Mouse (Mus musculus): ENCODE measurements around the gene Vmn1r25. TPM values are rescaled to one million over a fixed set of nuclear protein-coding genes. Genes with fewer than 3 reads are reported as not detected.
"Not testable (repeated sequence)": the region's sequence is repeated elsewhere in the genome, so short reads cannot be mapped to it uniquely, and the experiment has no call there.

Vmn1r25 gene
- not detected in 2 replicates for polyA plus RNA-seq (2014; fragmentation: Nextera tagmentation; extraction: Ambion mirVana)

DNA sequence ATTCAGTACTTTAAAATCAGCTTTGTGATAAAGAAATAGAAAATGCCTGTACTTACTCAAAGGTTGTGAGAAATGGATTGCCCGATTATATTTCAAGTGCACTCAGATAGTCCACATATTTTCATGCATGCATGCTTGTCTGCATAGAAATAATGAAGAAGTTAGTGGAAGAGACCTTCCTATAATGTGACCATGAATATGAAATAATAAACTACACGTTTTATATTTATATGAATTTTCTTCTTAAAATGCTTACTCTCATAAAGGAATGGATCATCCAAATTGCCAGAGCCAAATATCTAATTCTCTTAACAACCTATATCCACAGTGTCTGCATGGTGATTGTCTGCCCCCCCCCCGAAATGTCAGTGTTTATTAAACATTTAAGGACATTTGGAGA is at the start of gene Vmn1r25:
Gene Vmn1r25 (minus strand): TSS at position 101 of the 400 bp plus-strand sequence.
- Histone ChIP-seq H3K27me3 (ENCODE audit: control insufficient read depth, insufficient read depth, low read length) (no peaks in the 10 kb centered on the region), H3K36me3 (ENCODE audit: control insufficient read depth, insufficient read depth, low read length) (no peaks in the 10 kb centered on the region), H3K9ac (replicated peaks; ENCODE audit: low read depth, low read length) (no peak within 1 kb of the TSS), H3K27ac (ENCODE audit: low read depth, low read length) (no peak within 1 kb of the TSS), H3K9me3 (ENCODE audit: control insufficient read depth, low read length) (no peaks in the 10 kb centered on the region), H3K4me1 (ENCODE audit: control insufficient read depth, insufficient read depth, low read length) (no peaks in the 10 kb centered on the region), H3K4me3 (ENCODE audit: low read depth, low read length) (no peak within 1 kb of the TSS), H3K4me2 (ENCODE audit: low read depth, low read length) (no peak within 1 kb of the TSS)
- no peak for ATAC-seq (ENCODE audit: low read depth)
- WGBS, result 73% methylated on average over 3 of the region's 3 CpGs

DNA sequence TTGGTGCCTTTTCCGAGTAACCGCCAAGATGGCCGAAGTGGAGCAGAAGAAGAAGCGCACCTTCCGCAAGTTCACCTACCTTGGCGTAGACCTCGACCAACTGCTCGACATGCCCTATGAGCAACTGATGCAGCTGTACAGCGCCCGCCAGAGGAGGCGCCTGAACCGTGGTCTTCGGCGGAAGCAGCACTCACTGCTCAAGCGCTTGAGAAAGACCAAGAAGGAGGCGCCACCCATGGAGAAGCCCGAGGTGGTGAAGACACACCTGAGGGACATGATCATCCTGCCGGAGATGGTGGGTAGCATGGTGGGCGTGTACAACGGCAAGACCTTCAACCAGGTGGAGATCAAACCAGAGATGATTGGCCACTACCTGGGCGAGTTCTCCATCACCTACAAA is 36.9 kb upstream of the Vmn1r25 start:
- not testable (repeated sequence) for H3K9ac ChIP-seq (replicated peaks; ENCODE audit: low read depth, low read length); H3K9me3 ChIP-seq (ENCODE audit: control insufficient read depth, low read length); H3K27ac ChIP-seq (ENCODE audit: low read depth, low read length); H3K4me1 ChIP-seq (ENCODE audit: control insufficient read depth, insufficient read depth, low read length); H3K27me3 ChIP-seq (ENCODE audit: control insufficient read depth, insufficient read depth, low read length); H3K4me2 ChIP-seq (ENCODE audit: low read depth, low read length); H3K4me3 ChIP-seq (ENCODE audit: low read depth, low read length); ATAC-seq (ENCODE audit: low read depth); H3K36me3 ChIP-seq (ENCODE audit: control insufficient read depth, insufficient read depth, low read length)
- WGBS, result 92% methylated on average over 20 of the region's 21 CpGs

DNA sequence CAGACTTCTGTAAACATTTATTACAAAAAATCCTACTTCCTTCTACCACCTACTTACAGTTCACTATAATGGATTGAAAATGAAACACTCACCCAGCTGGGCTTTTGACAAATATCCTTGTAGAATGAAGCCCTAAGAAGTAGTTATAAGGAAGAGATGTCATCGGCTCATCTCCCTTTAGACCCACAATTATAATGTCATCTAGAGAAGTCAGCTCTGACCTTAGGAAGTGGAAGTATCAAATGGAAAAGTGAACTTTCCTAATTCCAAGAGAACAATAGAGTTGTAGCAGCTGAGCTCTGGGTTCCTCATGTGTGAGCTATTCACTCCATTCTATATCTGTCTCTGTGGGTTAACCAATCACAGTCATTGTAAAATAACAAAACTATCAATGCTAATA is 34.4 kb upstream of the Vmn1r25 start, which contains the start of gene Vmn1r26:
Gene Vmn1r26 (minus strand): TSS at position 101 of the 400 bp plus-strand sequence.
- Histone ChIP-seq H3K36me3 (ENCODE audit: control insufficient read depth, insufficient read depth, low read length) (no peaks in the 10 kb centered on the region), H3K9ac (replicated peaks; ENCODE audit: low read depth, low read length) (no peak within 1 kb of the TSS), H3K4me2 (ENCODE audit: low read depth, low read length) (no peak within 1 kb of the TSS), H3K9me3 (ENCODE audit: control insufficient read depth, low read length) (no peaks in the 10 kb centered on the region), H3K27me3 (ENCODE audit: control insufficient read depth, insufficient read depth, low read length) (no peaks in the 10 kb centered on the region), H3K4me1 (ENCODE audit: control insufficient read depth, insufficient read depth, low read length) (no peaks in the 10 kb centered on the region), H3K4me3 (ENCODE audit: low read depth, low read length) (no peak within 1 kb of the TSS), H3K27ac (ENCODE audit: low read depth, low read length) (no peak within 1 kb of the TSS)
- 96% methylated on average over 1 of the region's 1 CpGs for WGBS
- ATAC-seq (ENCODE audit: low read depth), result no peak

DNA sequence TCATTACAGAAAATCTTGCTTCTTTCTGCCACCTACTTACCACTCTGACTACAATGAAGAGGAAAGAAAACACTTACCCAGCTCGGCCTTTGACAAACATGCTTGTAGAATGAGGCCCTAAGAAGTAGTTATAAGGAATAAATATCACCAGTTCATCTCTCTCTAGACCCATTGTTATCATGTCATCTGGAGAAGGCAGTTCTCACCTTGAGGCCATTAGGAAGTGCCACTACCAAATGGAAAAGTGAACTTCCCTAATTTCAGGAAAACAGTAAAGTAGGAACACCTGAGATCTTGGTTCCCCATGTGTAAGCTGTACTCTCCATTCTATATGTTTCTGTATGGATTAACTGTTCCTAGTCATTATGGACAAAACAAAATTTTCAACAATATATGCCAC is 19.2 kb downstream of the Vmn1r25 start, which contains the start of gene Vmn1r24:
Gene Vmn1r24 (minus strand): TSS at position 101 of the 400 bp plus-strand sequence.
- not testable (repeated sequence) for H3K27me3 ChIP-seq (ENCODE audit: control insufficient read depth, insufficient read depth, low read length); H3K36me3 ChIP-seq (ENCODE audit: control insufficient read depth, insufficient read depth, low read length); H3K9me3 ChIP-seq (ENCODE audit: control insufficient read depth, low read length); H3K27ac ChIP-seq (ENCODE audit: low read depth, low read length); H3K4me2 ChIP-seq (ENCODE audit: low read depth, low read length); H3K4me3 ChIP-seq (ENCODE audit: low read depth, low read length); H3K4me1 ChIP-seq (ENCODE audit: control insufficient read depth, insufficient read depth, low read length); ATAC-seq (ENCODE audit: low read depth); H3K9ac ChIP-seq (replicated peaks; ENCODE audit: low read depth, low read length)
- WGBS, result 84% methylated on average over 1 of the region's 1 CpGs

Other genes with a start within 250 kb of the Vmn1r25 start
- gene Vopp1, start 155.7 kb downstream of the Vmn1r25 start, polyA plus RNA-seq (2014; fragmentation: Nextera tagmentation; extraction: Ambion mirVana), result 91.4 and 148 TPM in 2 replicates
- gene Vmn1r21, start 130.5 kb downstream of the Vmn1r25 start, polyA plus RNA-seq (2014; fragmentation: Nextera tagmentation; extraction: Ambion mirVana), result 0.16 TPM in 1 of 2 replicates, not detected in the other
- not detected in 2 replicates for gene Vmn1r22, start 72.8 kb downstream of the Vmn1r25 start, polyA plus RNA-seq (2014; fragmentation: Nextera tagmentation; extraction: Ambion mirVana)
- gene Vmn1r23, start 54.0 kb downstream of the Vmn1r25 start, polyA plus RNA-seq (2014; fragmentation: Nextera tagmentation; extraction: Ambion mirVana), result not detected in 2 replicates
- not detected in 2 replicates for gene Vmn1r24, start 19.3 kb downstream of the Vmn1r25 start, polyA plus RNA-seq (2014; fragmentation: Nextera tagmentation; extraction: Ambion mirVana)
- gene Vmn1r26, start 34.3 kb upstream of the Vmn1r25 start, polyA plus RNA-seq (2014; fragmentation: Nextera tagmentation; extraction: Ambion mirVana), result not detected in 2 replicates
- gene Vmn1r27, start 238.0 kb upstream of the Vmn1r25 start, polyA plus RNA-seq (2014; fragmentation: Nextera tagmentation; extraction: Ambion mirVana), result not detected in 2 replicates

All from neural tube, embryonic 14.5 days (tissue).